Mouse (Mus musculus) B cell, adult (primary cell): ENCODE measurements around the gene Lrrc56. TPM values are rescaled to one million over a fixed set of nuclear protein-coding genes. Genes with fewer than 3 reads are reported as not detected.

Experiments
- total RNA-seq: library from RNA; stranded (reverse); gene quantifications from 4 replicates; pipeline ENCODE4 v1.2.4, GENCODE M21; 2023; ENCODE audit not compliant: inconsistent age

Lrrc56 gene
- total RNA-seq, result 6.7 to 10.0 TPM (median 8.1 TPM) in 4 replicates

GRCm38 (mm10) chr7:141193948-141194347, at the start of gene Lrrc56, which contains the start of gene Hras:
Gene Lrrc56, plus strand, starts transcription at chr7:141194157.
Gene Hras, minus strand, starts transcription at chr7:141194005.

DNA sequence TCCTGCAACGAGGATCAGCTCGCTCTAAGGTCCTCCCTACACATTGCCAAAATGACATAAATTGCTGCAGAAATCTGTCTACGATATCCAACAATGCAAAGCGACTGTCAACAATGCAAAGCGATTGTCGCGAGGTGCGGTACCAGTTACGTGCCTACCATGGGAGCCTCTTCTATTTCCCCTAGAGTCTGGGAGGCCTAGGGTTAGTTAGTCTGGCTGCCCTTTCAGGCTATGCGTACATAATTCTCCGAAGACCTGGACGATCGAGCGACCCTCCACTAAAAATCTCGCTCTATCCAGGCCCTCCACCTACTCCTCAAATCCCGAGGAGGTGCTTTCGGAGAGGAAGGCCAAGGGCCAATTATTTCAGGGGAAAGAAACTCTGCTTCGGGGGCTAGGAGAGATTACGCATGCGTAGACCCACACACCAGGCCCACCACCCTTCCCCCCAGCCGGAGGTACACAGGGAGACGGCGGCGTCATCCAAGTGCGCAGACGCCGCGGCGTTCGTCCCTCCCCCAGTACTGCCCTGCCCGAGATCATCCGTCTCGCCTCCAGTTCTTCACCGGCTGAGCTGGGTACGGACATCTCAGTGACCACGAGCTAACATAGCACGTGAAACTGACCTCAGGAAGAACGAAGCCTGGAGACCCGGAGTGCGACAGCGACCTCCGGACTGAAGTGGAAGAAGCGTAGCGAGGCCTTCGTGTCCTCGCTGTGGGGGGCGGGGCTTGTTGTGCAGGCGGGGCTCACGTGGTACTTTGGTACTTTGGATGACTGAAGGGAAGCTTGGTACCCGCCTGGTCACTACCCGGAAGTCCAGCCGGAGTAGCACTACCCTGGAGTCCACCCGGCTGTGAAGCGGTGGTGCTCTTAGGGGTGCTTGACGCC, 21.6 kb upstream of the Lrrc56 start, which contains the start of gene Rnh1:
Gene Rnh1 (minus strand): TSS at position 742 of the 891 bp plus-strand sequence.

DNA sequence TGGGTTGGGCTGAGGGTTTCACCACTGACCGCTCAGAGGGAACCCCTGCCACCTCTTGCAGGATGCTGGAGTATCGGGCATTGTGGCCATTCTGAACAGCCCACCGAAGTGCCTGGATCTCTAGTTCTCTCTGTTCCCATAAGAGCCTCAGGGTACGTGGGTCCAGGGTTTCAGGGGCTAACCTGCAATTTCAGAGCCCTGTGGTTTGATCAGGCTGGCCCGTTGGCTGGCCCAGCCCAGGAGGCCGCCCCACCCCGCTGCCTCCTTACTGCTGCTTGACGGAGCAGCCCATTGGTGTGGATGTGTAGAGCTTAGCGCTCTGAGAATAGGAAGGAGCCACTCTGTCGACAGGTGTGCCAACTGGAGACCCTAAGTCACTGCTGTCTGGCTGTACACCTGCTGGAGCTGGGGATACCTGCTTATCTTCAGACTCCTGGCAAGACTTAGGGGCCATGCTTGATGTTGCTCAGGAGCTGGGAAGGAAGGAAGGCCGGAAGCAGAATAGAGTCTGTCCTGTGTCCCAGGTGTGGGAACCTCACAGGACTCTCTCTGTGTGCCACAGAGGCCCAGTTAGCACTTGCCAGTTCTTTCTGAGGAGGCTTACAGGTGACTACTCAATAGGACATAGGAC, 19.8 kb downstream of the Lrrc56 start, which contains the start of gene Lmntd2:
Gene Lmntd2 (minus strand): TSS at position 476 of the 631 bp plus-strand sequence.

GRCm38 (mm10) chr7:141215101-141215879, 21.3 kb downstream of the Lrrc56 start, which contains the start of gene Rassf7:
Gene Rassf7, plus strand, starts transcription at chr7:141215860.

GRCm38 (mm10) chr7:141228279-141229067, 34.5 kb downstream of the Lrrc56 start, which contains the start of gene Phrf1:
Gene Phrf1, plus strand, starts transcription at chr7:141228784.

Other genes with a start within 250 kb of the Lrrc56 start
- not detected in 4 replicates for gene Ifitm5, start 243.9 kb upstream of the Lrrc56 start, total RNA-seq
- gene Gm45717, start 238.2 kb upstream of the Lrrc56 start, total RNA-seq, result not detected in 4 replicates
- gene Ifitm2, start 238.2 kb upstream of the Lrrc56 start, total RNA-seq, result 8.8 to 13.3 TPM (median 11.4 TPM) in 4 replicates
- gene Ifitm1, start 226.9 kb upstream of the Lrrc56 start, total RNA-seq, result 1.0 to 1.5 TPM (median 1.4 TPM) in 4 replicates
- 3.6 to 8.8 TPM (median 6.2 TPM) in 4 replicates for gene Ifitm3, start 183.4 kb upstream of the Lrrc56 start, total RNA-seq
- 0.90 TPM in 1 of 4 replicates, not detected in the others for gene Ifitm6, start 176.2 kb upstream of the Lrrc56 start, total RNA-seq
- not detected in 4 replicates for gene Gm17387, start 165.0 kb upstream of the Lrrc56 start, total RNA-seq
- gene B4galnt4, start 133.1 kb upstream of the Lrrc56 start, total RNA-seq, result not detected in 4 replicates
- 22.4 to 30.5 TPM (median 27.5 TPM) in 4 replicates for gene Pkp3, start 115.9 kb upstream of the Lrrc56 start, total RNA-seq
- 35.5 to 39.1 TPM (median 37.6 TPM) in 4 replicates for gene Sigirr, start 93.6 kb upstream of the Lrrc56 start, total RNA-seq
- not detected in 4 replicates for gene Ano9, start 76.4 kb upstream of the Lrrc56 start, total RNA-seq
- gene Ptdss2, start 71.8 kb upstream of the Lrrc56 start, total RNA-seq, result 7.8 to 11.5 TPM (median 9.6 TPM) in 4 replicates
- gene Rnh1, start 21.3 kb upstream of the Lrrc56 start, total RNA-seq, result 67.1 to 79.0 TPM (median 70.2 TPM) in 4 replicates
- 22.9 to 33.3 TPM (median 30.1 TPM) in 4 replicates for gene Hras, start 152 bp upstream of the Lrrc56 start, total RNA-seq
- 3.7 to 4.6 TPM (median 4.1 TPM) in 4 replicates for gene Lmntd2, start 19.9 kb downstream of the Lrrc56 start, total RNA-seq
- gene Rassf7, start 21.7 kb downstream of the Lrrc56 start, total RNA-seq, result 8.4 to 13.1 TPM (median 10.6 TPM) in 4 replicates
- 136 to 148 TPM (median 141 TPM) in 4 replicates for gene Phrf1, start 34.6 kb downstream of the Lrrc56 start, total RNA-seq
- 32.3 to 66.0 TPM (median 40.5 TPM) in 4 replicates for gene Irf7, start 72.3 kb downstream of the Lrrc56 start, total RNA-seq
- not detected in 4 replicates for gene Cdhr5, start 82.6 kb downstream of the Lrrc56 start, total RNA-seq
- not detected in 4 replicates for gene Sct, start 85.0 kb downstream of the Lrrc56 start, total RNA-seq
- not detected in 4 replicates for gene Drd4, start 97.8 kb downstream of the Lrrc56 start, total RNA-seq
- gene Deaf1, start 133.5 kb downstream of the Lrrc56 start, total RNA-seq, result 33.9 to 38.7 TPM (median 37.0 TPM) in 4 replicates
- gene Tmem80, start 133.6 kb downstream of the Lrrc56 start, total RNA-seq, result 14.7 to 20.5 TPM (median 19.9 TPM) in 4 replicates
- 1.2 TPM in 1 of 4 replicates, not detected in the others for gene Eps8l2, start 144.7 kb downstream of the Lrrc56 start, total RNA-seq
- gene Taldo1, start 198.0 kb downstream of the Lrrc56 start, total RNA-seq, result 139 to 149 TPM (median 140 TPM) in 4 replicates
- 34.1 to 35.8 TPM (median 34.8 TPM) in 4 replicates for gene Gatd1, start 220.0 kb downstream of the Lrrc56 start, total RNA-seq
- not detected in 4 replicates for gene Cend1, start 235.3 kb downstream of the Lrrc56 start, total RNA-seq
- gene Slc25a22, start 243.7 kb downstream of the Lrrc56 start, total RNA-seq, result 44.4 to 46.9 TPM (median 46.3 TPM) in 4 replicates
- gene Pidd1, start 249.9 kb downstream of the Lrrc56 start, total RNA-seq, result 5.6 to 6.9 TPM (median 6.6 TPM) in 4 replicates